8 mouse cellular contexts compared by ENCODE assay signal in the genomic region with DNA sequence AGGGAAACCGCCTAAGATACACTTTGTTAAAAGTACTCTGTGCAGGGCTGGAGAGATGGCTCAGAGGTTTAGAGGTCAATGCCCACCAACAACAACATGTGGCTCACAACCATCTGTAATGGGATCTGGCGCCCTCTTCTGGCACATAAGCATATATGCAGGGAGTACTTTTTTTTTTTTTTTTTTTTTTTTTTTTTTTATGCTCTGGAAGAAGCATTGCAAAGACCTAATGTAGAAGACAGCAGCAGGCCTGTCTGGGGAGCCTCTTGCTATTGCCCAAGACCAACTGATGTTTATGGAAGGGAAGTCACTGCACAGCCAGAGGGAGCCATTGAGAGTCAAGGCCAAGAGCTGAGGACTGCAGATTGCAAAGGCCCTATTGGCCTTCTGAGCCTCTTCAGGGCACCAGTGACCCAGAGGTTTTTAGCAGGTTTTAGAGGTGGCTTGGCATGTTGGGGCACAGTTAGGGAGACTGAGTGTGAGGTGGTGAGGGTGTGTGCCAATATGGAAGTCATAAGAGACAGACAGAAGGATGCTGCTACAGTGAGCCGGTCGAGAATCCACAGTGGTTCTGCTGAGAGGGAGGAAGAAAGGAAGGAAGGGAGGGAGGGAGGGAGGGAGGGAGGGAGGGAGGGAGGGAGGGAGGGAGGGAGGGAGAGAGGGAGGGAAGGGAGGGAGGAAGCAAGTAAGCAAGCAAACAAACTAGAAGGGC.
DNase-seq lines count a peak whose midpoint lies in the region; ATAC-seq and TF ChIP-seq lines count a peak whose summit lies in the region.

No protein-coding gene starts in this region.

- no peak for TF ChIP-seq CTCF in thymus, adult 2 months (IDR thresholded peaks at IDR 0.05; ENCODE audit: borderline replicate concordance, control insufficient read depth, extremely low read depth, insufficient read depth, low read length, poor library complexity)
- peak; percentile 69 for TF ChIP-seq CTCF in liver, postnatal 0 days (IDR thresholded peaks at IDR 0.05; ENCODE audit: low read depth)

- intact Hi-C loops in gastrocnemius, postnatal 14 days (cut with DNase I; ENCODE audit: low total_unique reads) = no loop called here

- no peaks in the 10 kb centered on the region for H3K36me3 ChIP-seq in thymus, adult 2 months (ENCODE audit: control insufficient read depth, insufficient read depth, low read length)
- H3K36me3 ChIP-seq in liver, postnatal 0 days (replicated peaks; ENCODE audit: insufficient read depth, low read length) = no peaks in the 10 kb centered on the region
- H3K36me3 ChIP-seq in splenic B cell, adult 2 months (ENCODE audit: control insufficient read depth, insufficient read depth, low read length, poor library complexity, severe bottlenecking) = no peaks in the 10 kb centered on the region

- H3K27ac ChIP-seq in thymus, adult 2 months (ENCODE audit: control insufficient read depth, insufficient read depth, low read length) = no peak overlapping the region
- H3K27ac ChIP-seq in liver, postnatal 0 days (ENCODE audit: low read depth) = peak overlapping the region; percentile 35; the same call in 1 of the 2 replicates

- peak; percentile 62 for DNase-seq in embryo, embryonic 10 days (ENCODE audit: low spot score)
- no peak for DNase-seq in embryo, embryonic 9.5 days (ENCODE audit: extremely low spot score)
- peak; percentile 21 for DNase-seq in thymus, postnatal 14 days
- no peak for DNase-seq in thymus, adult 2 months
- no peak for DNase-seq in liver, postnatal 0 days
- DNase-seq in splenic B cell, adult 2 months (ENCODE audit: low read depth, low spot score) = peak; percentile 56
- DNase-seq in MN1 (ENCODE audit: low spot score) = no peak
- no peak for DNase-seq in gastrocnemius, postnatal 14 days

- no peak for TF ChIP-seq EP300 in liver, postnatal 0 days (IDR thresholded peaks at IDR 0.05; ENCODE audit: low read depth)

- H3K9ac ChIP-seq in liver, postnatal 0 days (replicated peaks) = no peak overlapping the region

- ATAC-seq in liver, postnatal 0 days = peak; percentile 76

- no peaks in the 10 kb centered on the region for H3K9me3 ChIP-seq in liver, postnatal 0 days (ENCODE audit: low read length)

- H3K4me1 ChIP-seq in thymus, adult 2 months (replicated peaks; ENCODE audit: control insufficient read depth, insufficient read depth, low read length) = peaks cover 15% of the 10 kb centered on the region
- peaks cover 4% of the 10 kb centered on the region; the same call in 1 of the 2 replicates for H3K4me1 ChIP-seq in liver, postnatal 0 days (ENCODE audit: insufficient read depth)

- H3K4me3 ChIP-seq in thymus, adult 2 months (ENCODE audit: control insufficient read depth, insufficient read depth, low read length) = no peak overlapping the region
- no peak overlapping the region for H3K4me3 ChIP-seq in liver, postnatal 0 days (ENCODE audit: low read depth, low read length)

- H3K4me2 ChIP-seq in liver, postnatal 0 days (ENCODE audit: low read depth, low read length) = no peak overlapping the region

- WGBS in thymus, adult 2 months = 64% methylated on average over 4 of the region's 4 CpGs
- 52% methylated on average over 3 of the region's 4 CpGs for WGBS in liver, postnatal 0 days (ENCODE audit: insufficient replicate concordance)

- H3K27me3 ChIP-seq in thymus, adult 2 months (ENCODE audit: control insufficient read depth, insufficient read depth, low read length) = no peaks in the 10 kb centered on the region
- H3K27me3 ChIP-seq in liver, postnatal 0 days (ENCODE audit: insufficient read depth, low read length) = no peaks in the 10 kb centered on the region
- H3K27me3 ChIP-seq in splenic B cell, adult 2 months (ENCODE audit: control insufficient read depth, insufficient read depth, low read length, poor library complexity, severe bottlenecking) = no peaks in the 10 kb centered on the region

- no peak for TF ChIP-seq POLR2A in thymus, adult 2 months (IDR thresholded peaks at IDR 0.05; ENCODE audit: control insufficient read depth, extremely low read depth, insufficient read depth, low read length, poor library complexity)

Comparison
In these comparisons a context has a peak if more than half of its experiments do, and no peak if none do; other contexts are left out.
1. DNase-seq: peak in embryo, embryonic 10 days (single experiment), thymus, postnatal 14 days (single experiment) and splenic B cell, adult 2 months (single experiment); none in embryo, embryonic 9.5 days (single experiment), thymus, adult 2 months (single experiment), liver, postnatal 0 days (single experiment), MN1 (single experiment) and gastrocnemius, postnatal 14 days (single experiment).